Mouse (Mus musculus) heart, adult 2 months (tissue): ENCODE measurements around the gene Mat2a.

ENCODE experiments used
- CTCF ChIP-seq: fragments of 200-600 bp; IDR thresholded peaks from 2 replicates; pipeline ENCODE4 v1.8.1; 2022; ENCODE audit warnings: antibody characterized with exemption, mild to moderate bottlenecking, moderate library complexity
- EP300 ChIP-seq: fragments of 200-500 bp; IDR thresholded peaks from 2 replicates; pipeline ENCODE4 v1.6.1; 2011; ENCODE audit warnings: low read depth, low read length, control low read depth; ENCODE audit not compliant: insufficient read depth
- POLR2A ChIP-seq: fragments of 200-500 bp; IDR thresholded peaks from 2 replicates; pipeline ENCODE4 v1.6.1; 2011; ENCODE audit warnings: mild to moderate bottlenecking, low read depth, low read length, control low read depth; ENCODE audit not compliant: insufficient read depth

- TF ChIP-seq CTCF (no peak), POLR2A (no peak), EP300 (no peak)
Observed at GRCm38 (mm10) chr6:72465361-72466157, 26.2 kb upstream of the Mat2a start.
